Mouse (Mus musculus) c-Kit-positive CD71-positive TER-119-negative erythroid progenitor cells, embryonic 14.5 days (primary cell): ENCODE data around the gene Maco1.
A peak's percentile ranks its signal among the peaks of the same experiment; 100 is the strongest.

Experiments used
- DNase-seq: peaks from one replicate; pipeline ENCODE4 v3.0.0-alpha.2; 2013; ENCODE audit warnings: low read depth

Maco1 gene

DNA sequence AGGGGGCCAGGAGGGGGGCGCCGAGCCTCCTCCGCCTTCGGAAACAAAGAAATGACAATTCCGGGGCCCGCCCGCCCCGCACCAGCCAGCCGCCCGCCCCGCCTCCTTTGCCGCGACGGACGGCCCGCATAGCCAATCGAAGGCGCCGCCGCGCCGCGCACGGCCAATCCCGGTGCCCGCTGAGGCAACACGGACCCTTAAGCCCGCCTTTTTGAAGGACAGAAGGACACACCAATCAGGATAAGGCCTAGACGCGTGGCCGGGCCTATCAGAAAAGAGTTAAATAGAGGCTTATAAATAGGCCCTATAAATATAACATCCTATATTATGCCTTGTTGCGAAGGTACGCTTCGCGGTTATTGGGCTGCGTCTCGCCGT lies at the start of gene Maco1:
Gene Maco1 (minus strand): TSS at position 87 of the 378 bp plus-strand sequence.
- DNase-seq: peak; percentile 98

DNA sequence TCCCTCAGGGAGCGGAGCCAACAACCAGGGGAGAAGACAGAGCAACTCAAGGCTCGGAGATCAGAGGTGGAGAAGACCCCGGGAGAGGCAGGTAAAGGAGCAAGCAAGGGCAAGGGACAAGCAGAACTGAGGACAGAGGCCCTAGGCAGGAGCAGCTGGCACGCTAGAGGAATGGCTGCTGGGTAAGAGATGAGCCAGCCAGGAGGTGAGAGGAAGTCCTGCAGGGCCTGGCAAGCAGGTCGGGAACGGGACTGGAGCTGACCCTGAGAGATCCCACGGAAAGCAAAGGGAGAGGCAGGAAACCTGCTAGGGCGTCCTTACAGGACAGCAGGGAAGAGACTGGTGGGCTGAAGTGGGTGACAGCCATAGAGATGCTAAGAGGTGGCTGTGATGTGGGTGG lies 48.0 kb upstream of the Maco1 start:
- DNase-seq: no peak

GRCm38 (mm10) chr4:134897256-134897655 lies 44.1 kb upstream of the Maco1 start:
- DNase-seq: no peak

DNA sequence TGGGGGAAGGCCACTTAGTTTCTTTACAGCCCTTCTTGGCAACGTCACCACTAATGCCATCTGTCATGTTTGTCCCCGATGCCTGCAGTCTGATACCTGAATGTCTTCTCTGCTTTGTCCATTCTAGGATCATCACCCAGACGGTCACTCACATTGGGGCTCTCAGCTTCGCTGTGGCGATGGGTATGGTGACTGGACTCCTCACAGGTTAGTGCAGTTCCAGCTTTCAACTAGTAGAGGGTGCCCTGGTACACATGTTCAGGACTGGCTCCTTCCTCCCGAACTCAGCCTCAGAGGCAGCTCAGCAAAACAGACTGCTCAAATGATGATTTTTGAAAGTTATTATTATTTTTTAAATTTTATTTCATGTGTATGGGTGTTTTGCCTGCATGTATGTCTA lies 39.0 kb upstream of the Maco1 start:
- DNase-seq: no peak

DNA sequence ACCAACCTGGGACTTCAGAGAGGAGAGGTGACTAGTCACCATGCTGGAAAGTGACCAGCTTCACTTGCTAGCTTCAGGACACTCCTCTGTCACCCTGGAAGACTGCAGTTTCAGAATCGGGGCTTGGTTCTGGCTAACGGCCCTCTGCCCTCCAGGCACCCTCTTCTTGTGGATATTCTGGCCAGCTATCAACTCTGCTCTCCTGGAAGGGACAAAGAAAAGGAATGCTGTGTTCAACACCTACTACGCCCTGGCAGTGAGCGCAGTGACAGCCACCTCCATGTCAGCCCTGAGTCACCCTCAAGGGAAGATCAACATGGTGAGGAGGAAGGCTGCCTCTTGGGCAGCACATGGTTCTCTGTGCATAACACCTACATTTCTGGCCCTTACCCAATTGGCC lies 31.2 kb upstream of the Maco1 start:
- no peak for DNase-seq

DNA sequence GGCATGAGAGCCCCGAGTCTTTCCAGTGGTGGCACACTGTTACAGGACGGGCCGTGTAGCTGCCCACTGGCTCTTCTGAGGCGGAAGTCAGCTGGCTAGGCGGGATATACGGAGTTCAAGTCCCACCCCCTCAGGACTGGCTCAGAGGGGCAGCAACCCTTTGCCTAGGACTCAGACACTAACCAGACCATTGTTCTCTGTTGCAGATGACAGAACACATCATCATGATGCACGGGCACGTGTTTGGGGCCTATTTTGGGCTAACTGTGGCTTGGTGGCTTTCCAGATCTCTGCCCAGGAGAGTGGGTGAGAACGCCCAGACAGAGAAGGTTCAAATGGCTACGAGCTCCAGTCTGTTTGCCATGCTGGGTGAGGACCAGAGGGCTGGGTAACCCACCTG lies 30.7 kb upstream of the Maco1 start:
- DNase-seq: no peak

- DNase-seq: peak; percentile 44
Observed at GRCm38 (mm10) chr4:134883266-134883665, 30.1 kb upstream of the Maco1 start.

GRCm38 (mm10) chr4:134880041-134880440 lies 26.9 kb upstream of the Maco1 start:
- DNase-seq: no peak

GRCm38 (mm10) chr4:134879410-134879981 lies 26.4 kb upstream of the Maco1 start:
- DNase-seq: peak; percentile 56

GRCm38 (mm10) chr4:134876171-134876570 lies 23.0 kb upstream of the Maco1 start:
- DNase-seq: no peak

DNA sequence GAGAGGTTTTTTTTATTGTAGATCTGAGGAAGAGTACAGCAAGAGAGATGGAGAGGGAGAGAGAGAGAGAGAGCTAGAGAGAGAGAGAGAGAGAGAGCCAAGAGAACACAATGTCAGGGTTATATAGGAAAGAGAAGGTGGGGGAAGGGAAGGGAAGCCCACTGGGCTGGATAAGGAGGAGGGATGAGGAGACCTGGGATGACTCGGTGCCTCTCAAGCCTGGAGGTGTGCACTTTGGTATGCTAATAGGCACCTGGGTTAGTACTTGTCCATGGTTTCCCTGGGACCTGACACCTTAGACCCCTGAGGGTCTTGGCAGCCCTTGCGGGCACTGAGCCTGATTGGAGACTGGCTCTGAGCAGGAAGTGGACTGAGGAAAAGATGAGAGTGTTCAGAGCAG lies 18.8 kb upstream of the Maco1 start:
- no peak for DNase-seq

GRCm38 (mm10) chr4:134871477-134871876 lies 18.3 kb upstream of the Maco1 start:
- no peak for DNase-seq

DNA sequence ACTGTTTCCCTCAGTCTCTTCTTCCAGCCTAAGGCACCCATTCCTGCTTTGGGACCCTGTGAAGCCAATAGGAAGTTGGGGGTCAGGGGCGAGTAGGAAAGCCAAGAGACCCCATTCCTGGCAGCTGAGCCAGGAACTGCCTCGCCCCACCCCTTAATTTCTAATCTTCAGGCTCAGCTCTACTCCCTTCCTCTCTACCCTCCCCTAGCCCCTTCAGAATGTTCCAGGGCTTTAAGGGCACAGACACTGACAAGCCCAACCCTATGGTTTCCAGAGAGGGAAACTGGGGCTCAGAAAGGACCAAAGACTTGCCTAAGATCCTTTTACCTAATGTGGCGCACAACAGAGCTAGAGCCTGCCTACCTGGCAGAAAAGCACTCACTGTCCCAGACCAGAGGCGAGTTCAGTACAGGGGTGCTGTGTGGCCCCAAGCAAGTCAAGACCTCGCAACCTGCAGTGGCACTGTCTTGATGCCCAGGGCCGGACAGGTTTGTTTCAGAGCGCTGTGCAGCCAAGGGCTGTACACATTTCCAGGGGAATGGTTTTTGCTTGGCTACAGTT lies 16.8 kb upstream of the Maco1 start:
- no peak for DNase-seq

DNA sequence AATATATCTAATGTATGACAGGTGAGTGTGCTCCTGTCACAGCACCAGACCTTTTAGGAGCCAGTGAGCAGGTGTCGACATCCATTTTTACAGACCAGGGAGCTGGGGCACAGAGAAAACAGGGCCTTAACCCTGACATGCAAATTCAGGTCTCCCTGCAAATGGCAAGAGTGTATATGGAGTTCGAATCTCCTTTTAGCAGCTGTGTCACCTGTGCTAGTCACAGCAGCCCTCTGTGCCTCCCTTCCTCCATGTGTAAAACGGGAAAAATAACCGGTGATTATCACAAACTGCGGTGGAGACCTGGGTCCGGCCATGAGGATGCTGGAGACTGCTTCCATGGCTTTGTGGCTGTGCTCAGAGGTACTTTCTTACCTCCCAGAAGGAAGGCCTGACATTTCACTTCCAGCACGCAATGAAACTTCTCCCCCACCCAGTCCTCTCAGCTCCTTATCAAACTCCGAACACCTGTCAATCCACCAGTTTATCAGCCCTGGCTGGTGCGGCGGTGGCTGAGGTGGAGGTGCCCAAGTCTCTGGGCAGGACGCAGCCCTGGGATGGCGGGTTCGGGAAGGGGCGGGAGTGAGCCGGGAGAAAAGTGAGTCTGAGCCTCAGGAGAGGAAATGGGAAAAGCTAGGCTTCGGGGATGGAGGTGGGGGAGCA lies 16.1 kb upstream of the Maco1 start:
- DNase-seq: peak; percentile 90

- no peak for DNase-seq
Observed at GRCm38 (mm10) chr4:134868490-134868889, 15.3 kb upstream of the Maco1 start.

GRCm38 (mm10) chr4:134868065-134868464 lies 14.9 kb upstream of the Maco1 start:
- DNase-seq: no peak

DNA sequence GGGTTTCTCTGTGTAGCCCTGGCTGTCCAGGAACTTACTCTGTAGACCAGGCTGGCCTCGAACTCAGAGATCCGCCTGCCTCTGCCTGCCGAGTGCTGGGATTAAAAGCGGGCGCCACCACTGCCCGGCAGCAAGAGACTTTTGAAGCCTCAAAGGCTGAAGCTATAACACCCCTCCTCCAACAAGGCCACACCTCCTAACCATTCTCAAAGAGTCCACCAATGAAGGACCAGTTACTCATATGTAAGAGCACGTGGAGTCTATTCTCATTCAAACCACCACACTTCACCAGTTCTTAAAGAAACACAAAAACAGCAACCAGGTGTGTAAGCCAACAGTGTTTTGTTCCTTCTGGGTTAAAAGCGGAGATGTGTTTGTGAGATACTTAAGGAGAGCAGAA lies 14.5 kb upstream of the Maco1 start:
- DNase-seq: no peak

GRCm38 (mm10) chr4:134867213-134867612 lies 14.1 kb upstream of the Maco1 start:
- no peak for DNase-seq

DNA sequence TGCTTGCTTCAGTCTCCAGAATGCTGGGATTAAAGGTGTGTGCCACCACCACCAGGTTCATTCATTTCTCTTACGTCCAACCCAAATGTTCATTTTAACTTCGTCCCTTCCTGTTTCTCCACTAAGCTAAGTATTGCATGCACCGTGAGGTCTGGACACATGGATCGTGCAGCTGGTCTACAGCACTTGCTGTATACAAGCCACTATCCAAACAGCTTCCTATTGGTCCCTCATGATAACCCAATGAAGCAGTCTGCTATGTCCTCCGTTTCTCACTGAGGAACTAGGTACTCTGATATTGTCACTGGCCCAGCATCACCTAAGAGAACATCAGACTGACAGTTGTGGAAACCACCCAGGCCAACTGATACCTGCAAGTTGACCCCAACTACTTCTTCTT lies 12.6 kb upstream of the Maco1 start:
- no peak for DNase-seq

DNA sequence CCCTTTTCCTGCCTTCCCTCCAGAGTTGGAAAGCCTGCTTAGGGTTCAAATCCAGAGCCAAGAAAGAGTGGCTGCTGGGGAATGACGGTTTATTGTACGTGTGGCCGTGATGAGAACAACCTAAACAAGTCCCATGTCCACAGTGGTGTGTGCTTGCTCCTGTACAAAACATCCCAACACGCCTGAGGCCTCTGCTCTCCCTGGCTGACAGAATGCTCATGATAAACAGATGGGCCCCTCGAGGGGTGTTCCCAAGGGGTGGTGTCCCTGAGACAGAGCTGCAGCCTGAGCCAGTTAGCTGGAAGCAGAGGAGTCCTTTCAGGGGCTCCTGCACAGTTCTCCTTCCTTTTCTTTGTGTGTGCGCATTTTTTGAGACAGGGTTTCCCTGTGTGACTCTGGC lies 12.2 kb upstream of the Maco1 start:
- peak; percentile 87 for DNase-seq

- DNase-seq: no peak
Observed at GRCm38 (mm10) chr4:134863937-134864729, 11.0 kb upstream of the Maco1 start, which contains the start of gene Rhd. Gene Rhd, plus strand, starts transcription at chr4:134864536.

DNA sequence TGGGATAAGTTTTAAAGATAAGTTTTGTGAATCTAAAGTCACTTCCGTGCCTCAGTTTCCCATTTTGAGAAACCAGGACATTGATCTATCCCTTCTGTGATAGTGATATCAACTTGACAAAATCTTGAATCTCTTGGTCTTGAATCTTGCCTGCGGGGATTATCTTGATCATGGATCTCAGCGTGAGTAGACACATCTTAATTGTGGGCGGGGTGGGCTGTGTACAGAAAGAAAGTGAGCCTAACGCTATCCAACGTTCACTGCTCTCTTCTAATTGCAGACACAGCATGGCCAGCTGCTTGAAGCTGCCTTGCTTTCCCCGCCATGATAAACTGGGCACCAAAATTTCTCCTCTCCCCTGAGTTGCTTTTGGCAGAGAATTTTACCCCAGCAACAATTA lies 9.9 kb upstream of the Maco1 start:
- no peak for DNase-seq

- DNase-seq: no peak
Observed at GRCm38 (mm10) chr4:134861884-134862283, 8.7 kb upstream of the Maco1 start.
